Mouse (Mus musculus): Measurements from ENCODE around the gene Usp7.
A peak's percentile ranks its signal among the peaks of the same experiment; 100 is the strongest.
"Not testable (repeated sequence)": the region's sequence is repeated elsewhere in the genome, so short reads cannot be mapped to it uniquely, and the experiment has no call there.

Gene Usp7

GRCm38 (mm10) chr16:8748904-8749303 lies 43.2 kb downstream of the Usp7 start:
- no peak for DNase-seq

DNA sequence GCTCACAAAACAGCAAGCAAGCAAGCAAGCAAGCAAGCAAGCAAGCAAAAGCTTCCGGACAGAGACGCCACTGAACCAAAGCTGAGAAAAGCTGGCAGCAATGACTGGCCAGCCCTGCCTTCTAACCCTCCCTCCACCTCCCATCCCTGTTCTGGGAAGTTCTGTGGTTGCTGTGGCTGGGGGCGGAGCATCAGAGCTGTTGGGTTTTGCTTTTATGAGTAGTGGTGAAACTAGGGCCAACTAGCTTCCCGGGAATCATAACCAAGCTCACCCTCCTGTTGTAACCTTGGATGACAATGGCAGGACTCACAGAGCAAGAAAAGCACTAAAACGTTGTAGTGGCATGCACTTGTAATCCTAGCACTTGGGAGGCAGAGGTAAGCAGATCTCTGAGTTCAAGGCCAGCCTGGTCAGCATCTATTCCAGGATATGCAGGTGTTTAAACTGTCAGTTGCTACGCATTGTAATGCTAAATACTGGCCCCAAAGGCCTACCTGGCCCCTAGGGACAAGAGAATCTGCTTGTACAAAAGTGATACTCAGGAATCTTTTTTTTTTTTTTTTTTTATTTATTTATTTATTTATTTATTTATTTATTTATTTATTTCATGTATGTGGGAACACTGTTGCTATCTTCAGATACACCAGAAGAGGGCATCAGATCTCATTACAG lies 43.8 kb downstream of the Usp7 start:
- DNase-seq: no peak

- DNase-seq: no peak
Observed at GRCm38 (mm10) chr16:8747772-8748171, 44.3 kb downstream of the Usp7 start.

DNA sequence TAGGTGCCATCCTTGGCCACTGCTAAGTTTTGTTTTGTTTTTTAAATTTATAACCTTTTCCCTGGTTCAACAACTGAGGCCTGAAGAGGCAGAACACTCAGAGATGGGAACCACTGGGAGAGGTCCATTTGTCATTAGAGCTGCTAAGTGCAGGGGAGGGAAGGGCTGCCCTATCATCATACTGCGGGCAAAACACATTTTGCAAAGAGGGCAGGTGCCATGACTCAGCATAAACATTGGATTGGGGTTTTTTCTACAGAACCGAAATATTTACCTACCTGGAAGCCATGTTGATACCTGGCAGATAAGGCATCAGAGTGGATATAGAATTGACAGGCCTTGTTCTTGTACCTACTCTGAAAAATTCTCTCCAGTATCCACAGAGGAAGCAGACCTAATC lies 45.6 kb downstream of the Usp7 start:
- DNase-seq: no peak

DNA sequence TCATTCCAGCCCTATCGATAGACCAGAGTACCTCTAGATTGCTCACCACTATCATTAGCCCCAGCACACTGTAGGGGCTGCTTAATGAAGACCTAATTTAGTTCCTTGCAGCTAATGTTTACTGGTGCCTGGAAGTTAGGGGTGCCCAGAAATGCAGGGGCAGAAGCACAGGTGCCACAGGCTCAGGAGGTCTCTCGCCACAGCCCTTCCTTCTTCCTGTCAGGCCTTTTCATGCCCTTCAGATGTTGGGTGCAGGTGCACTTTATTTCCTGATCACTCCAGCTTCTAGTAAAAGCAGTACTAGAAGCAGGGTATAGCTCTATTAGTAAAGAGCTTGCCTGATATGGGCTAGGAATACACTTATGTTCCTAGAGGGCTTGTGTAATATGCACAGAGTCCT lies 46.4 kb downstream of the Usp7 start:
- no peak for DNase-seq

DNA sequence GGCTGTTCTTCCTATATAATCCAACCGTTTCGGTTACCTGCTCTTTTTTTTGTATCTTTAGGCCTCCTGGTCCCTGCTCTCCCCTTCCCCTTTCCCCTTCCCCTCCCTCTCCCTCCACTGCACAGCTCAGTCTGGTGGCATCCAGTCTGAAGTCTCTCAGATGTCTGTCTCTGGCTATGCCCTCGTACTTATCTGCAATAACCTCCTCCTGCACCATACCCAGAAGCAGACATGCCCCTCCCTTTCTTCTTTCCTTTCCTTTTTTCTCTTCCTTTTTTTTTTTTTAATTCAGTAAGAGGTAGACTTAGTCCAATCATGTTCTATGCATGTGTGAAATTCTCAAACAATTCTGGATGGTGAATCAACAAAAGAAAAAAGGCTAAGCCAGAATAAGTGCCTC lies 48.1 kb downstream of the Usp7 start:
- no peak for DNase-seq

DNA sequence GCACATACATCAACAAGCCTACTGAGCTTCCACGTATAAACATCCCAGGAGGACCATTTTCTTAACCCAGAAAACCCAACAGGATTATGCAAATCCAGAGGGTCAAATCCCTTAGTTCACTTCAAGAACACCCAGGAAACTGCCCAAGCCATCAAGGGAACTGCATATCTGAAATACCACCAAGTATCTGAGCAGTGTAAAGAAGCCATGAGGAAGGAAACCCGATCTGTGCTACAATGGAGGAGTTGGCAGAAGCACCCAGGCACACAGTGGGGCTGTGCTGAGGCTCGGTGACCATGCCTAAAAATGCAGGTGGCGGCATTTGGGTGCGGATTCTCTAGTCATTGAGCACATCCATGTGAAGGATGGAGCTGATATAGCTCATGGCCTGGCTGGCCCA lies 50.4 kb downstream of the Usp7 start:
- DNase-seq: no peak

GRCm38 (mm10) chr16:8741110-8741509 lies 51.0 kb downstream of the Usp7 start:
- no peak for DNase-seq

- DNase-seq: peak; percentile 94
Observed at GRCm38 (mm10) chr16:8738542-8739514, 53.3 kb downstream of the Usp7 start.

GRCm38 (mm10) chr16:8737666-8738541 lies 54.2 kb downstream of the Usp7 start:
- DNase-seq: peak; percentile 61 to 65

- no peak for DNase-seq
Observed at GRCm38 (mm10) chr16:8737341-8737665, 54.8 kb downstream of the Usp7 start.

DNA sequence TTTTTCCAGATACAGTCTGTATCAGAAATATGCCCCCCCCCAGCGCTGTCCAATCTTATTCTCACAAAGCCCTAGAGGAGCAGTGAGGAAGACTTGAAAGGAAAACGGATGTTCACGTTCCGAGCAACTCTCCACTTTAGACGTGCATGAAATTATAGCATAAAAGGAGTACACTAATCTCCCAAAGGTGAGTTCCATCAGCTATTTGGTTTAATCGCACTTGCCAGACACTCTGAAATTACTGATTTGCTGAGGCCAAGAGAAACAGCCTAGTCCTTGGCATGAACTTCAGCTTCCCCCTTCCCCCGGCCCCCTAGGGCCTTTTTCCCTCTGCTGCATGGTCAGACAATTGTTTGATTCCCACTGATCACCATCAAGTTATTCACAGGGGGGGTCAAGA lies 55.4 kb downstream of the Usp7 start:
- no peak for DNase-seq

- DNase-seq: no peak
Observed at GRCm38 (mm10) chr16:8736032-8736431, 56.1 kb downstream of the Usp7 start.

- DNase-seq: no peak
Observed at GRCm38 (mm10) chr16:8734693-8735092, 57.4 kb downstream of the Usp7 start.

- no peak for DNase-seq
Observed at GRCm38 (mm10) chr16:8733624-8734023, 58.5 kb downstream of the Usp7 start.

- DNase-seq: not testable (repeated sequence)
Observed at GRCm38 (mm10) chr16:8732450-8732849, 59.7 kb downstream of the Usp7 start.

DNA sequence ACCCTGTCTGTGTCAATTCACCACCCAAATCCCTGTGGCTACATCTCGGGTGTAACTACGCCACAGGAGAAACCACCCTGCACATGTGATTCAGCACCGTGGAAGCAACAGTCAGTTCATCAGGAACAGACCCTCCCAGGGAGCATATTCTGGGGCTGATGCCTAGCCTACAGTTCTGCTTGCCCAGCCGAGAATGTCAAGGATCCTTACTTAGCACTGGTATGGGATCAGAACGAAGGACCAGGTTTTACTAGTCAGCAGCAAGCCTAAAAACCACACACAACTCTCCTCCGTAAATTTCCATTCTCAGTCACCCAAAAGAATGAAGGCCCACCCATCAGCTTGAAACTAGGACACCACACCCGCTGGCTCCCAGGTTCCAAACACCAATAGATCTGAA lies 60.5 kb downstream of the Usp7 start:
- DNase-seq: no peak

- DNase-seq: no peak
Observed at GRCm38 (mm10) chr16:8728111-8728748, 63.9 kb downstream of the Usp7 start.

DNA sequence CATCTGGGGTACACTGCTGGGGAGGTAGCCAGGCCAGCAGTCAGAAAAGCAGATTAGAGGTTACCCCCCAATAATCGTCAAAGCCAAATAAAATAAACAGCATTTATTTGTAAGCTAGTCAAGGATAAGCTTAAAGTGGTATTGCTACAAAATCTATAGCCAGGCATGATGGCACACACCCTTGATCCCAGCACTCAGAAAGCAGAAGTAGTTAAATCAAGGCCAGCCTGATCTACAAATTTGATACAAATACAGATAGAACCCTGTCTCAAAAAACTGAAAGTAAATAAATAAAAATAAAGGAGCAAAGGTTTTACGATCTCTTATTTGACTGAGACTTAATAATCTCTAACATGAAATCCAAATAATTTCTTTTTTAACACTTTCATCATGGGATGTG lies 66.3 kb downstream of the Usp7 start:
- DNase-seq: no peak

- no peak for DNase-seq
Observed at GRCm38 (mm10) chr16:8724031-8724430, 68.1 kb downstream of the Usp7 start.

DNA sequence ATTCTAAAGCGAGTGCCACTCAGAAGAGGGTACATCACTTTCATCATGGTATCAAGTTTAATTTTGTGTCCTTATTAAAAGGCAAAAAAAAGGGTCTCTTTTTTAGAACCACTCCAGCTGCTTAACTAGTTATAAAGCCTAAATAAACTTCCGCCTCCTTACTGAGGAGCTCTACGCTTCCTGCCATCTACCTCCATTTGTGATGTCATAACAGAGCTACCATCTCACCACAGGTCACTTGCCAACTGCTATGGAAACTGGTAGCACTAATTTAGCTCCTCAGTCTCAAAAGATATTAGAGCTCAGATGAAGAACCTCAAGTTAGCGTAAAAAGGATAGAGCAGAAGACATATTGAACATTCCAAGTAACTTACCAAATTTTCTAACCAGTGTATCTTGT lies 71.7 kb downstream of the Usp7 start:
- no peak for DNase-seq

- no peak for DNase-seq
Observed at GRCm38 (mm10) chr16:8717744-8718143, 74.4 kb downstream of the Usp7 start.

DNA sequence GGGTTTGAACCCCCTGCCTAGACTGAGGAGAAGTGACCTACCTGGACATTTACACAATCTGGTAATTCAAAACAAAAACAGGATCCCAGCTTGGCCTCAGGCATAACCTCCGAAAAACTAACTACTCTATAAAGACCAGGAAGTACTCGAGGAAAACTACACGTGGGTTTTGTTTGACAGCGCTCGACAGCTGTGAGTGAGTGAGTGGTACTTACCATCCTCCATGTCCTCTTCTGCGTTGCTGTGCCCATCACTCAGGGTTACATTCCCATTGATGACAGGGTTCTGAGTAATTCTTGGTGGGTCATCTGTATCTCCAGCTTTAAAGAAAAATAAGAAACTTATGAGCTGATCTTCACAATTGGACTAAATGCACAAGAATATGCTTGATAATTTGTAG lies 75.8 kb downstream of the Usp7 start:
- no peak for DNase-seq

All from cerebellum, postnatal 14 days (tissue).